Mouse (Mus musculus): Measurements from ENCODE around the gene Sbf2. TPM values are rescaled to one million over a fixed set of nuclear protein-coding genes. Genes with fewer than 3 reads are reported as not detected.
A peak's percentile ranks its signal among the peaks of the same experiment; 100 is the strongest.
"Not testable (repeated sequence)": the region's sequence is repeated elsewhere in the genome, so short reads cannot be mapped to it uniquely, and the experiment has no call there.

Gene Sbf2
- total RNA-seq, 2 experiments from 2014 or later, result 32.7 to 36.6 TPM

DNA sequence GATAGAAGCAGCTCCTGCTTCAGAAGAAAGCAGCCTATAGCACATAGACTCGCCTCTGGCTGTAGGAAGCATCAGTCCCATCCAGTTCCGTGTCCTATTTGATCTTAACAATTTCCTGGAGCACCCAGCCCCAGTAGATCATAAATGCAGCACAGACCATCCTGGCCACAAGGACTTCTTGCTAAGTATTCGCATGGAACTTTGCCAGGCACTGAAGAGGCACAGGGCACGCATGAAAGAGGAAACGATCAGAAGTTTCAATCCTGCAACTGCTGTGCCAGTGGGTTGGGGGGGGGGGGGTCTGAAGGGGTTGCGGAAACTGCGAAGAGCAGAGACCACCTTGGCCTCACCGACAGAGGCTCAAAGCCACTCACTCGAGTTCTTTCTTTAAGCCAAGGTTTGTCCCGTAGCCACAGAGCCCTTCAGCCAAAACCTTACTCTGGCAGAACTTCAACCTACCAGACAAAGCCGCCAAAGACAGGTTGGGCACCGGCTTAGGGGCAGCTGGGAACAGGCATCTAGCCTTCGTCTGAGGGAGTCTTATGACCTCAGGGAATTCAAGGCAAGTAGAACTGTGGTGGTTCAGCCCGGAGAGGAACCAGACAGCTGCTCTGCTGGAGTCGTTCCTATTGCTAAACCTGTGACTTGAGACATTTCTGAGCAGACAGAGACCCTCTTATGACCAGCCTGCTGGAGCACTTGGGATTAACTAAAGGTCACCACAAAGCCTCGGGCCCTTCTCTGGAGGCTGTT is 16.6 kb upstream of the Sbf2 start:
- peak; percentile 23 to 33 for DNase-seq (ENCODE audit: low spot score in 2 of 2)

DNA sequence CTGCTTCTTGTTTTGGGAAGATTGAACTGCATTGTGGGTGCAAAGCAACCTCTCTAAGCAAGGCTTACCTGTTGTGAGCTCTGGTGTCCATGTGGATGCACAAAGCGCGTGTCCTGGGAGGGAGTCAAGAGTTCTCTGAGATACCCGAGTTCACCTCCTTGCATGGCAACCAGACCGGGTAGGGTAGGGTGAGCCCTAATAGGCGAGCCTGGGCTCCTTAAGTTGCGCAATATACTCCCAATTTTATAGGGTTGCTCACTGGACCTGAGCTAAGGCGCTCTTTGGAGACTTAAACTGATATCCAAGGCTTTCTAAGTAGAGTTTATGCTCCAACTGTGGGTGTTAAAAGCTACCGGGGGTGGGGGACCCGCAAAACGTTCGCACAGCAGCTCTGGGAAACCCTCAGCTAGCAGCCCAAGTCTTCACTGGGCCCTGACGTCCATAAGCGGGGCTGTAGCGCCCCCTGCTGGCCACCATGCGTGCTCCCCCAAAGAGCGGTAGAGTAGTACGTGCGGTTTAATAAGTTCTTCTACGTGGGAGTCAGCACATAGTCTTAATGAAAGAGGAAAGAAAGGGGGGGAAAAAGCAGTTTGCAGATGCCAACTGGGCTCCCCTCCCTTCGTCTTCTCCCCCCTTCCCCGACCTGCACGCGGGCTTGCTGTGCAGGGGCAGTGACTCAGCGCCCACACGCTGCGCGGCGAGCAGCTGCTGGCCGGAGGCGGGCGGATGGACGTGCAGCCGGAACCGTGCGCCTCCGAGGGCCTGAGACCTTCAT is 15.4 kb upstream of the Sbf2 start:
- DNase-seq (ENCODE audit: low spot score in 2 of 2), result peak; percentile 84 to 86

GRCm38 (mm10) chr7:110628611-110629354 is 14.1 kb upstream of the Sbf2 start:
- DNase-seq (ENCODE audit: low spot score in 2 of 2), result peak; percentile 28 to 40

GRCm38 (mm10) chr7:110628273-110628600 is 13.5 kb upstream of the Sbf2 start:
- no peak for DNase-seq (ENCODE audit: low spot score in 2 of 2)

DNA sequence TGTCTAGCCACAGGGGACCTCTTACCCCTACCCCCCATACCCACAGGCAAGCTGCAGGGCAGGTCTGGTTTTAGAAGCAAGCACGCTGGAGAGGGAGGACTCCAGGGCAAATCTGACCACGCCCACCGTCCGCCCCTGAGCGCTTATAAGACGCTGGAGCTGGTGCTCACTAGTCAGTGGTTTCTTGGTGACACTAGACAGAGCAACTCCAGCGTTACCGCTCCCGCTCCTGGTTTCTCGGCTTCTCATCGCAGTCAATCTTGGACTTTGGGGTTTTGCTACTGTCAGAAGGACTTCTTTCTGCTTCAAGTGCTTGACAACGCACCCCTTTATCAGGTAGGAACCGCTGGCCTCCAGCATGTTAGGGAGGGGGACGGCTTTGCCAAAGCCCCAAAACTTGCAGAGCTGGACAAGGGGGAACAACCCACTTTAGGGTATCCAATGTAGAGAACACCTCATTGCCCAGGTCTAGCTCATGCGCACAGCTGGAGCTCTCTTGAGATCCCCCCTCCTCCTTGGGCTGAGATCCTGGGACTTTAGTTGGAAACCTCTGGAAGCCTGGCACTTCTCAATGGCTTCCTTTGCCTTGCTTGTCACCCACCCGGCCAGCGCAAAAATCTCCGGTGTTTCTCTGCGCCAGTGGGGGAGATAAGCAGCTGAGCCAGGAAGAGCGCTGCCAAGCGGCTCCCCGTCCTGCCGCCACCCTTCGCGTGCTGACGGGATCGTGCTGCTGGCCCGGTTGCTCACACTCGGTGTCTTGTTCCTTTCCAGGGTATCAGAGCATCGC is 13.0 kb upstream of the Sbf2 start, which contains the start of gene Adm:
Adm (plus strand) TSS at position 176 of the 787 bp plus-strand sequence.
- DNase-seq (ENCODE audit: low spot score in 2 of 2), result peak; percentile 83 to 87

DNA sequence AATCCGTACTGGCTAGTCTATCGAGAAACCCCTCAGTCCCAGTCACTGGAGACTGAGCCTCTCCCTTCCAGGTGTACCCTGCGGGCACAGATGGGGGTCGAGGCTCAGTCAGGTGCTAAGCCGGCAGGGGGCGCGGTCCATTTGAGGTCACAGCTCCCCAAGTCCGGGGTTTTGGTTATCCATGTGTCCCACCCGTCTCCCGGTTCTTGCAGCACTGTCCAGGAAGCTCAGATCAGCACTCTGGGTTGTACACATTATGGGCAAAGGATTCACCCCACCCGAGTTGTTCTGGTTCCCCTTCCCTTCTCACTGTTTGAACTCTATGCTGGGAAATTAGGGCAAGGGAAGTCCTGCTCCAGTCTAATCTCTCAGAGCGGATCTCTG is 12.4 kb upstream of the Sbf2 start:
- DNase-seq (ENCODE audit: low spot score in 2 of 2), result peak in 1 of 2 experiments; percentile 41

DNA sequence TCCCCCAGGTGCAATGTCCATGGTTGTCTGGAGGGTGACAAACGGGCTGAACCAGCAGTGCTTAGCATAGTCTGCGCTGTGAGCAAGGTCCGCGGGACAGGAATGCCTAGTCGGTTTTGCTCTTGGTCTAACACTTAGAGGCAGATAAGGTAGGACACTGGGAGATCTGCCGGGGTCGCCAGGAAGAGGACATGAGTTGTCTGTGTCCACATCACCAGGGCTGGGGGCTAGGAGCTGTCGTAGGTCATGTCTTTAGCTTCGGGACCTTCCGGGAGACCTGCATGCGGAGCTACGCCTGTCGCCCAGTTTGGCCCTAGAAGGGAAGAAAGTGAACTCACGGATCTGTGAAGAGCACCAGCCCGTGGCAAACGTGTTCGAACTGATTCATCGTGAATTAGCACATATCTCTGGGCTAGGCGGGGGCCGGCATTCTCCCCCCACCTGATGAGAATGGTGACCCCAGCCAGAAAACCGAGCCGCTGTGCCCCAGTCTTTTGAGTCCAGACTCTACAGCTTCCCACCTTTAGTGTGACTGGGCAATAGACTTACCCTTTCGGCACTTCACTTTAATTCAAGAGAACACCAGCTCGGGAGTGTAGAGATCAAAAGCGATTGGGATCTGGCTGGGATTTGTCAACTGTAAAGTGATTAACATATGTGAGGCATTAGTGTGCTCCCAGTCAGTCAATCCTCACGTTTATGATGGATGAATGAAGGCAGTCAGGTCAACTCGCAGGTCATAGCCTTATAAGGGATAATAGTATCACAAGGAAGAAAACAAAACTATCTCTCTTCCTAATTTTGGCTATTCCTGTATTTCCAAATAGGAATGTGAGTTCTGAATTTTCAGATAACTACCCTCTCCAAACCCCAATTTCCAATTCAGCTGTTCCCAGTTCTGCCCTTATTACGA is 11.7 kb upstream of the Sbf2 start:
- peak in 1 of 2 experiments; percentile 22 for DNase-seq (ENCODE audit: low spot score in 2 of 2)

DNA sequence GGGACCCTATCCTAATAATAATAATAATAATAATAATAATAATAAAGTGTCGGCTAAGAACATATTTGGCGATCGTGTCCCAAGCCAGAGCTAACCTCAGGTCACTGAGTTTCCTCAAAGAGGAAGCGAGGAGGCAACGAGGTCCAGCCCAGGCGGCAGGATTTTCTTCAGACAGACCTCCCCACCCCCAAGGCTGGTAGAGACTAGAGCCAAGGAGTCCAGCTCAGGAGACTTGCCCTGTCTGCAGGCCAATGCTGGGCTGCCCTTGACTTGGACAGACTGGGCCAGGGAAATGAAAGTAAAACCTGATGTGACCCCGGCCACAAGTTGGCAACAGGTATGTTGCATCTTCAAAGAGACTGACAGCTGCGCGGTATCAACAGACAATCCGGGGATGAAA is 10.8 kb upstream of the Sbf2 start:
- peak in 1 of 2 experiments; percentile 21 for DNase-seq (ENCODE audit: low spot score in 2 of 2)

- DNase-seq (ENCODE audit: low spot score in 2 of 2), result peak in 1 of 2 experiments; percentile 15
Measured at GRCm38 (mm10) chr7:110624961-110625360, 10.2 kb upstream of the Sbf2 start.

- peak in 1 of 2 experiments; percentile 14 for DNase-seq (ENCODE audit: low spot score in 2 of 2)
Measured at GRCm38 (mm10) chr7:110624067-110624466, 9.3 kb upstream of the Sbf2 start.

GRCm38 (mm10) chr7:110619086-110619611 is 4.4 kb upstream of the Sbf2 start:
- peak in 1 of 2 experiments; percentile 18 for DNase-seq (ENCODE audit: low spot score in 2 of 2)

DNA sequence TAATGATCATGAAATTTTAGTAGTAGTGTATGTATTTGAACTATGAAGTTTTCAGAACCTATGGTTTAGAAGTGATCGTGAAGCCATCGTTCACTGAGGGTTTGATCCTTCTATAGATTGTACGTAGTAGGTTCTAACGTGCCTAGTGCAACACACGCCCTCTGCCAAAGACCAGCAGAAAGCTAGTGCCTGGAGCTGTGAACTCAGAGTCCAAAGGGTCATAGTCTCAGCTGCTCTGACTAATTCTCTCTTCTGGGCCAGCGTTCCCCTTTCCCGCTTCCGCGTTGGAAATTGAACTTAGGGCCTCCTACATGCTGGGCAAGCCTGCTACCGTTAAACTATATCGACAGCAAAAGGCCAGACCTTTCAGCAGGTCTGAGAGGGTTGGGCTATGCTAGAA is 1.1 kb upstream of the Sbf2 start:
- DNase-seq (ENCODE audit: low spot score in 2 of 2), result no peak

DNA sequence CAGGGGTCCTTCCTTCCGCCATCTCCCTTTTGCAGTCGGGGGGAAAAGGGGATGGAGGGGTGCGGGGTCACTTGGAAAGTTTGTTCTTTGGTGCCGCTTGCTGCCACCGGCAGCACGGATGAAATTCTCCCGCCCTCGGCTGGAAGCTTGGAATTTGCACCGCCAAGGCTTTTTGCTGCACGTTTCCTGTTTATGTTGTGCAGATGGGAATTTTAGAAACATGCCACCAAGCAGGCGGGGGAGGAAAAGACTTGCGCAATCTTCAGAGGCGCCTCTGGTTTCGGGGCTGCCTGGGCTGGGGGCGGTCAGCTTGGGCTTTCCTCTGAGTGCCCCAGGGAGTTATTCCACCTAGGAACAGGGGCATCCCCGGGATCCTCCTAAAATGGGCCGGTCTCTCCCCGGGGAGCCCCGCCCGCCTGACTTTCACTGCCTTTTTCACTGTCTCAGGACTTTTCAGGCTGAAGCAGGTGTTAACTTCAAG is 469 bp upstream of the Sbf2 start:
- peak; percentile 54 to 58 for DNase-seq (ENCODE audit: low spot score in 2 of 2)

DNA sequence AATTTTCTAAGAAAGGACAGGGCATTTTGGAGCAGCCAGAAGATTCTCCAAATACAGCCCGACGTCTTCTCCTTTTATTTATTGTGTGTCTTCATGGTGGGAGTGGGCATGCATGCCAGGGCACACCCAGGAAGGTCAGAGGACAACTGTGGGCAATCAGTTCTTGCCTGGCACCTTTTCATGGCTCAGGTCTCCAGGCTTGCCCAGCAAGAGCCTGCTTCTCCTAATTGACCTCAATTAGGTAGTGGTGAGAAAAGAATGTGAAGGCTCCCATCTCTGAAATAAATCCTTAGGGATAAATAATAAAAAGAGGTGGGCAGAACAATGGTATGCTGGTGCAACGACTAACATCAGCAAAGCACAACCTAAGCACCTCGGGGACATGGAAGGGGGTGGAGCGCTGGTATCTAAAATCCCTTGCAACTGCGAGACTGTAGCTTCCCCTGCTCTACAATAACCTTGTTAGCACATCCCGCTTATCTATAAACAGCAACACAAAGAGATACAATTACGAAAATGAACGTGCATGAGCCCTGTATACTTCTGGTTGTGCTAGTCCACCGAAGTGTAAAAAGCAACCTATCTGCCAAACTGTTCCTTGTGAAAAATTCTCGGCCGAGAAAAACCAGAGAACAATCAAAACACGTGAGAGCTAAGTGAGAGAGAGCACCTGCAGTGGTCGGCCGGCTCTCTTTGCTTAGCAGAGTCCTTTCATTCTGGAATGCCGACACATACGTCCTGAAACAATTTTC is 1.2 kb downstream of the Sbf2 start:
- DNase-seq (ENCODE audit: low spot score in 2 of 2), result no peak

DNA sequence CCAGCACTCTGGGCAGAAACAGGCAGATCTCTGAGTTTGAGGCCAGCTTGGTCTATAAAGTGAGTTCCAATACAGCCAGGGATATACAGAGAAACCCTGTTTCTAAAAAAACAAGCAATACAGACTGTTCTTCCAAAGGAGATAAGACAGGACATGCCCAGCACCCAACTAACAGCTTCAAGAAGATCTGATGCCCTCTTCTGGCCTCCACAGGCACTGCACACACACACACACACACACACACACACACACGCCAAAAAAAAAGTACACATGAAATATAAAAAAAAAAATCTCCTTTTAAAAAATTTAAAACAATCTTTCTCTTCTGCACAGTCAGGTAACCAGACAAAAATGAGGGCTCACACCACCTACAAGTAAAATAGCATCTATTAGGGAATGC is 7.8 kb downstream of the Sbf2 start:
- no peak for DNase-seq (ENCODE audit: low spot score in 2 of 2)

DNA sequence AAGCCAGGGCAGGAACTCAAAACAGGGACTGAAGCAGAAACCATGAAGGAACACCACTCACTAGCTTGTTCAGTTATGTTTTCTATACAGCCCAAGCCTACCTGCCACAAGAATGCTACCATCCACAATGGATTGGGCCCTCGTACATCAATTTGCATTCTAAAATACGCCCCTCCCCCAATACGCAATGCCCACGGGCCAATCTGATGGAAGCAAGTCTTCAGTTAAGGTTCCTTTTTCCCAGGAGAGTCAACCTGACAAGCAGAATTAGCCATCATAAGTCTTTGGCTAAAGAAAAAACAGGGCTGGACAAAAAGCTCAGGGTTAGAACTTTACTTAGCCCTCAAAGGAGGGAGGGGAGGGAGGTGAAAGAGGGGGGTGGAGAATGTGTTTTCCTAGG is 9.2 kb downstream of the Sbf2 start:
- no peak for DNase-seq (ENCODE audit: low spot score in 2 of 2)

DNA sequence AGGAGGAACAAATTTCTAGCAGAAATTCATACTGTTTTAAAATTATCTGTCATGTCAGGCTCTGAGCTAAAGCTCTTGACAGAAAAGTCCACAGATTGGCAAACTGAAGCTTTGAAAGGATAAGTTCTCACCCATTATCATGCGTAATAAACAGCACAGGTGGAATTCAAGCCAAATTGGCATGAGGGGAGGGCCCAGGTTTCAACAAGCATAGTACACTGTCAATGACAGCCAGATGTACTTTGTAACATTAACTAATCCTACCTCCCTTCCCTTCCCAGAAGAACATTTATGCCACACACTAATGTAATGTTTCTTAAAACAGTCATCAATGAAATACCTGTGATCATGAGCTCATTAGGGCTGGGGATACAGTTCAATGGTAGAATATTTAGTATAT is 17.6 kb downstream of the Sbf2 start:
- DNase-seq (ENCODE audit: low spot score in 2 of 2), result no peak

DNA sequence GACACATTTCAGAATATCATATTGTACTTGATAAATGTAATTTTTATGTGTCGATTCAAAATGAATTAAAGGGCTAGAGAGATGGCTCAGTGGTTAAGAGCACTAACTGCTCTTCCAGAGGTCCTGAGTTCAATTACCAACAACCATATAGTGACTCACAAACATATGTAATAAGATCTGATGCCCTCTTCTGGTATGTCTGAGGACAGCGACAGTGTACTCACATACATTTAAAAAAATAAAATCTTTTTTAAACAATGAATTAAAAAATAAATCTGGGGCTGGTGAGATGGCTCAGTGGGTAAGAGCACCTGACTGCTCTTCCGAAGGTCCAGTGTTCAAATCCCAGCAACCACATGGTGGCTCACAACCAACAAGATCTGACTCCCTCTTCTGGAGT is 20.7 kb downstream of the Sbf2 start:
- not testable (repeated sequence) for DNase-seq (ENCODE audit: low spot score in 2 of 2)

DNA sequence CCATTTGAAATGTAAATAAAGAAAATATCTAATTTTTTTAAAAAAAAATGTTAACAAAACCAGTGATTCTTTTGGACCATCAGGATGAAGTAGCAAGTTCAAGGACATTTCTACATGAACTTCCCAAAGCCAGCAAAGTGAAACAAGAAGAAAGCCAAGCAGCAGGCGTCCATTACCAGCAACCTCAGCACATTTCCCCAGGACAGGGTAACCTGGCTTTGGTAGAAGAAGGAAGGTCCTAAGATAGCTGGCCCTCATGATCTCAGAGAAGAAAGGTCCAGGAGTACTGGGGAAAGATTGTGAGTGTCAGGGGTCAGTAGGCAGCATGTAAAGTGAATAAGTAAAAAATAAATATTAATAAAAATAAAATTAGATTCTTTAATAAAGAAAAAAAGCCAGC is 27.0 kb downstream of the Sbf2 start:
- no peak for DNase-seq (ENCODE audit: low spot score in 2 of 2)

Data from adrenal gland, adult 18-20 months (tissue).